Mouse (Mus musculus): ENCODE data around the gene Terb2.

Terb2 gene

GRCm38 (mm10) chr2:122186106-122186505 lies at the start of gene Terb2, which contains the start of gene Patl2:
Terb2 (plus strand) TSS chr2:122186272.
Patl2 (minus strand) TSS chr2:122186189.
- no peak for DNase-seq

DNA sequence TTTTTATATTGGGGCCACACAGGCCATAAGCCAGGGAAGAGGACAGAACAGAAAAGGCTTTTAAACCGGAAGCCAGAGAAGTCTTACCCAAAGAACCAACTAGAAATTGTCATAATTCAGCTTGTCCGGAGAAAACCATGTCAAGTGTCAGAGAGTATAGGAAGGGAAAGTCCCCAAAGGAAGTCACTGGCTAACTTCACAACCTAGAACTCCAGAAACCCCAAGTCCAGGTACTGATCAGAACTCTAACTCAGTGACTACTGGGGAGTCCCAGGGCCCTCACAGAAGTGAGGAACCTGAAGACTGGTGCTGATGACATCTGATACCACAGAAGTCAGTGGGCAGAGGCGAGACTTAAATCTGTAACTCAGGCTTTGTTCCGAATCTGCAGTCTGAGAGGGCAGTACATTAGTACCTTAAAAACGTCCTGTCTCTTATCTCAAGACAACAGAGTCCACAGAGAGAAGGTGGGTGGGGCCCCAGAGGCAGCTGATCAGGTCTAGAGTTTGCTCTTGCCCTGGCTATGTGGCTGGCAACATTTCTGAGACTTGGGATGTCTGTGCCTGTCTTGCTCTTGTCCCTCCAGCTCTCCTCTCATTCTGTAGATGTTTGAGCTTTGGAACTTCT lies 48.1 kb upstream of the Terb2 start:
- DNase-seq, result no peak

GRCm38 (mm10) chr2:122140815-122141214 lies 45.3 kb upstream of the Terb2 start:
- no peak for DNase-seq

GRCm38 (mm10) chr2:122141332-122141967 lies 44.6 kb upstream of the Terb2 start:
- DNase-seq, result no peak

DNA sequence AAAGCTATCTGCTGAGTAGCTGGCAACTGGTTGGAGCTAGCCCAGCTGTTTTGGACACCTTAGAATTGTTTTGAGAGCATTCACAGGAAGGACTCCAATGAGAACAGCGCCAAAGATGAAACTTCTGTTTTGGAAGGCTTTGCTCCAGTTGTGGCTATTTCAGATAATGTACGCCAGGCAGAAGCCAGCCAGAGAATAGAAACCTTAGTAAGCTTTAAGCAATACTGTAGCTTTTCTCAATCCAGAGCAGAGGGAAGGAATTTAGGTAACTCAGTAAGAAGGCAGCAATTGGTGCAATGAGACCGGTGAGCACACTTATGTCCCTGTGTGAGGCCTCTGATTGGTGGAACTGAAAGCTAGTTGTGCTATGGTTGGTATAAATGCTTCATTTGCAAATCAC lies 43.0 kb upstream of the Terb2 start:
- DNase-seq, result no peak

DNA sequence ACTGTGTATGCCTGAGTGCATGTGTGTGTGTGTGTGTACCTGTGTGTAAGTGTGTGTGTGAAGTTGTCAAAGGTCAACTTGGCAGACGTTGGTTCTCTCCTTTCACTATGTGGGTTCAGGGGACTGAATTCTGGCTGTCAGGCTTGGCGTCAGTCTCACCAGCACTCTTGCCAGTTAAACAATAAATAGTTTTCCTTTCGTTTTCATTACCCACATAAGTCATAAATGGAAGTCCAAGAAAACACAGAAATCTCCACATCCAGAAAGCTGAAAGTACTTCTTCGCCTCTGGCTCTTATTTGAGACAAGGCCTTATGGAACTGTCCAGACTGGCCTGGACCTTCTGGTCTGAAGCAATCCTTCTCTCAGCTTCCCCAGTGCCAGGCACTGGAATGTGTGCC lies 40.3 kb upstream of the Terb2 start:
- DNase-seq, result no peak

DNA sequence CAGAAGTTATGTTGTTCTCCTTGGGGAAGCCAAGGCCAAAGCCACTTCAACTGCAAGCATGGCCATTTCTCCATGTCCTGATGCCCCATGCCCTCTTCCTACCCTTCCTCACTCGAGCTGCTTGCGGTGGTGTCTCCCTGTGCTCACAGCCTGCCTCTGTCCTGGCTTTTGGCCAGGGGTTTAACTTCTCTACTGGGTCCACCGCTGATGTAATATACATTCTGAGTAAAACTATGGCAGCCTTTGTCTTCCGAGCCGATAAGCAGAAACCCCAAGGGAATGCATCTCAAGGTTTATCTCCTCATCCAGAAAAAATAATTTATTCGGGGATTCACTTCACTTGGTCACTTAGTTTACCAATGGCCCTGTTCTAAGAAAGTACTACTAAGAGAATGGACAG lies 39.4 kb upstream of the Terb2 start:
- peak; percentile 30 for DNase-seq

DNA sequence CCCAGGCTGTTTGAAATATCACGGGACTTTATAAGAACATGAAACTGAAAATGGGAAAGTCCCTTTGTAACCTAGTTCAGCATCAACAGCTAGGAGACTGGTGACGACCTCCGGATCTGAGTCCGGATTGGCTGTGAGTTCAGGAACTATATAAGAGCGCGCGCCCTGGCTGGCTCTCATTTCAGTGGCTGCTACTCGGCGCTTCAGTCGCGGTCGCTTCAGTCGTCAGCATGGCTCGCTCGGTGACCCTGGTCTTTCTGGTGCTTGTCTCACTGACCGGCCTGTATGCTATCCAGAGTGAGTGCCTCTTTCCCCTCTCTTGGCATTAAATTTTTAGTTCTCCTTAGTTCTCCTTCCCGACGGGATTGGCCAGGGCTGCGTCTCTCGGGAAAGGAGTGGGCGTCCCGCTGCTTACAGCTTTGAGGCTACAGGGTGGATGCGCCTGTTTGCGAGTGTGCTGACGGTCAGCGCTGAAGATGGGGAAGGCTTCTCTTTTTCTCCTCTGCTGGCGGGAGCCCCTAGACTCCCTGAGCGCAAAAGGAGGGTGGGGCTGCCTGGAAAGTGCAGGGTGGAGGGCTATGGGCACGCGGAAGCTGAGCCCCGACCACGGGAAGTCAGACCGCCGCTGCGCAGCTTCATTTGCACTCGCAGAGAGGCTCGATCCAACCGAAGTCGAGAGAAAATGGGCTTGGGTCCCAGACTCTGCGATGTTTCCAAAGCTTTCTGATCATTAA lies 38.4 kb upstream of the Terb2 start, which contains the start of gene B2m:
Gene B2m, plus strand, starts transcription at position 179 of the 734 bp plus-strand sequence.
- peak; percentile 96 for DNase-seq

- peak; percentile 89 for DNase-seq
Measured at GRCm38 (mm10) chr2:122148242-122148917, 37.7 kb upstream of the Terb2 start.

GRCm38 (mm10) chr2:122149316-122149715 lies 36.8 kb upstream of the Terb2 start:
- no peak for DNase-seq

- no peak for DNase-seq
Measured at GRCm38 (mm10) chr2:122149716-122150115, 36.4 kb upstream of the Terb2 start.

- no peak for DNase-seq
Measured at GRCm38 (mm10) chr2:122151221-122151620, 34.9 kb upstream of the Terb2 start.

DNA sequence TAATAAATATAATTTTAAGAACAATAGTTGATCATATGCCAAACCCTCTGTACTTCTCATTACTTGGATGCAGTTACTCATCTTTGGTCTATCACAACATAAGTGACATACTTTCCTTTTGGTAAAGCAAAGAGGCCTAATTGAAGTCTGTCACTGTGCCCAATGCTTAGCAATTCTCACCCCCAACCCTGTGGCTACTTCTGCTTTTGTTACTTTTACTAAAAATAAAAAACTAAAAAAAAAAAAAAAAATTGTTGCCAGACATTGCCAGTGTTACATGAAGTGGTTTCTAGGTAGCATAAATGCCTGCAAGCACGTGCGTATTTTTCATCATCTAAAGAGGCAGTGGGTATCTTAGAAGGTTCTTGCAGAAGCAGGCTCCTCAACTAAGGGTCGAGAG lies 33.2 kb upstream of the Terb2 start:
- DNase-seq, result no peak

DNA sequence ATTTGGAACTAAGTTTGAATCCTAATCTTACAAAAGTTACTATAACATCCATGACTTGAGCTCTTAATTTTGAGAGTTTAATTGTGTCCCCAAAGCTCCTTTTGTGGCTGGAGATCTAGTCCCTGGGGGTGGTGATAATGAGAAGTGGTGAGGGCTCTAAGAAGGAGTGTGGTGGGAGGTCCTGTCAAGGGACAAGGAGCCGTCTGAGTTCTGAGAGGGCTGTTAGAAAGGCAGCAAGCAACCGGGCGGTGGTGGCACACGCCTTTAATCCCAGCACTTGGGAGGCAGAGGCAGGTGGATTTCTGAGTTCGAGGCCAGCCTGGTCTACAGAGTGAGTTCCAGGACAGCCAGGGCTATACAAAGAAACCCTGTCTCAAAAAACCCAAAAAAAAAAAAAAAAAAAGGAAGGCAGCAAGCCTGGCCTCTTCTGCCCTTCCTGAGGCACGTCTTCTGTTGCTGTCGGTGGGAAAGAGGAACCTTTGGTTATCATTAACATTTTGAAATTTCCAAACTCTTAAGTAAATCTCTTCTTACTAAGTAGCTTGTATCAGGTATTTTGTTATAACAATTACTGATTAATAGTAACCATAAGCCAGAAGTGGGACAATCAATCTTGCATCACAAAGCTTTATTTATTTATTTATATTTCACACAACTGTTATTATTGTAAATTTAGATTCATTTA lies 32.2 kb upstream of the Terb2 start:
- no peak for DNase-seq

GRCm38 (mm10) chr2:122154479-122154878 lies 31.6 kb upstream of the Terb2 start:
- no peak for DNase-seq

GRCm38 (mm10) chr2:122155292-122155691 lies 30.8 kb upstream of the Terb2 start:
- no peak for DNase-seq

DNA sequence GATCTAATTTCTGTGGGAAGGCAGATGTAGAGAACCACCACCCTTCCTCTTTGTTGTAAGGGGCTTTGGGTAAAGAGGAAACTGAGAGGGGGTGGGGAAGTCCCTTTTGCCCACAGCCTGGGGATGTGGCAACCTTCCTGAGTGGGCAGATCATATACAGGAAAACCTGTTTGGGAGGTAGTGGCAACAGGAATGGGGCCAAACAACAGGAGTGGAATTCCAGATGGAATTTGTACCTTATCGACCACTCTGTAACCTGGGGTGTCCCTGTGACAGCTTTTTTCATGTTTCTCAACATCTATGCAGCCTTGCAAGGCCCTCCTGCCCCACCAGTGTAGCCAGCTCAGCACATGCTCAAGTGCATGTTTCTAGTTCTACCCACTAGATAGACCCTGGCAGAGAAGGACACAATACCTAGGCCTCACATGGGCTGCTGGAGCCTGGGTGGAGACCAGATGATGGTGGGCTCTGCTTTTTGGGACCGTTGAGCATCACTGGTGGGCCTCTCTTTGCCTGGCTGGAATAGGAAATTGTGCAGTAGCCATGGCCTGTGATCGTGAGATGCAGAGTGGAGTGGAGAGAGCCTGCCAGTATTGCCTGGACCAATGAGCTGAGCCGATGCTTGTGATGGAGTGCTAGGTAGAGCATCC lies 29.9 kb upstream of the Terb2 start:
- no peak for DNase-seq

GRCm38 (mm10) chr2:122157561-122157960 lies 28.5 kb upstream of the Terb2 start:
- no peak for DNase-seq

- no peak for DNase-seq
Measured at GRCm38 (mm10) chr2:122158362-122158802, 27.7 kb upstream of the Terb2 start.

DNA sequence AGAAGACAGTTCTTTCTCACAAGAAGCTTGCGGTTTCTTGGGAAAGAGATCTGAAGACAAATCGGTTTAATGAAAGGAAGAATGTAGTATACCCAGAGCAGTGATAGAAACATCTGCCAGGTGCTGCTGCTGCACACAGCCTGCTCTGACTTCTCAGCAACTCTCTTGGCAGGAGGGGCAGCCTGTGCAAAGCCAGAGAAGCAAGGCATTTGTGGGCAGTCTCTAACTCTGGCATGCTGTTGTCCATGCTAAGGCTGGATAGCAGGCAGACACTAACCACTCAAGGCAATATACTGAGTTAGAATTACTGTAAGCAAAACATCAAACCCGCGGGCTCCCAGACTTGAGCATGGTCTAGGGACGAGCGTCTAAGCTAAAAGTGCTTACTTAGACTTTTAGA lies 26.4 kb upstream of the Terb2 start:
- no peak for DNase-seq

DNA sequence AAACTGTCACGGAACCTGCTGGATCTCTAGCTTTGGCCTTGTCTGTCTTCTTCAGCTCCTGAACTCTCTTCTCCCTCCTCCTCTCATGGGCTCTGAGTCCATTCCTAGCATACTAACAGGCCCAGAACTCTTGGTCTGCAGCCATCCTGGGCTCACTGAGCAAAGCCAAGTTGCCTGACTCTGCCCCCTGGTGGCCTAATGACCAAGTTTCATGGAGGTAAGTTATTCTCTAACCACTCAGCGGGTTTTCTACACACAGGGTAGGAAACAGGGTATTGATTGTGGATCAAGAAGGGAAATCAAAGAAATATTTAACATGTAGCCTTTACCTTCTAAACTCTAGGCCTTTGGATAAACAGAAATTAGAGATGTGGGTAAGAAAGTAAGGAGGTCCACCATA lies 25.4 kb upstream of the Terb2 start, which contains the start of gene Trim69:
Gene Trim69, plus strand, starts transcription at position 21 of the 400 bp plus-strand sequence.
- peak; percentile 93 for DNase-seq

DNA sequence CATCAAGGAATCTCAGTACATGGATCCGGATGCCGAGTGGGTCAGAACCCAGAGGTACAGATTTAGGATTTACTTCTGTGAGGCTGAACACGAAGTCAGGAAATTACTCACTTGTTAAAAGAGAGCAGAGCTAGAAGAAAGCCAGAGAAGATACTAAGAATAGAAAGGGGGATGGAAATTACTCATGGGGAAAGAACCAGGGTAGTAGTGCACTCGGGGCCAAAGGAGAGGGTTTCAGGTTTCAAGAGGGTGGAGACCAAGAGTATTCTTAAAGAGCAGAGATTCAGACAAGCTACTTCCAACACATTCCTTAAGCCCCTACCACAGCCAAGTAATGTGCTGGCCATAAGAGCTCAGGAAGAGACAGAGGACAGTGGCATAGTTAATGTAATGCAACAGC lies 24.5 kb upstream of the Terb2 start:
- no peak for DNase-seq

Data from kidney, postnatal 10 days (tissue).